Mouse (Mus musculus): ENCODE measurements at regions not wholly inside any gene's neighbourhood (a gene's known extent, or its start where the extent isn't known, plus 50 kb on each side); places are given as distances from the start of the nearest gene placed in this dataset.

GRCm38 (mm10) chr4:54162308-54162707, 336.5 kb downstream of the Tmem38b start:
- DNase-seq (ENCODE audit: low spot score) = no peak

DNA sequence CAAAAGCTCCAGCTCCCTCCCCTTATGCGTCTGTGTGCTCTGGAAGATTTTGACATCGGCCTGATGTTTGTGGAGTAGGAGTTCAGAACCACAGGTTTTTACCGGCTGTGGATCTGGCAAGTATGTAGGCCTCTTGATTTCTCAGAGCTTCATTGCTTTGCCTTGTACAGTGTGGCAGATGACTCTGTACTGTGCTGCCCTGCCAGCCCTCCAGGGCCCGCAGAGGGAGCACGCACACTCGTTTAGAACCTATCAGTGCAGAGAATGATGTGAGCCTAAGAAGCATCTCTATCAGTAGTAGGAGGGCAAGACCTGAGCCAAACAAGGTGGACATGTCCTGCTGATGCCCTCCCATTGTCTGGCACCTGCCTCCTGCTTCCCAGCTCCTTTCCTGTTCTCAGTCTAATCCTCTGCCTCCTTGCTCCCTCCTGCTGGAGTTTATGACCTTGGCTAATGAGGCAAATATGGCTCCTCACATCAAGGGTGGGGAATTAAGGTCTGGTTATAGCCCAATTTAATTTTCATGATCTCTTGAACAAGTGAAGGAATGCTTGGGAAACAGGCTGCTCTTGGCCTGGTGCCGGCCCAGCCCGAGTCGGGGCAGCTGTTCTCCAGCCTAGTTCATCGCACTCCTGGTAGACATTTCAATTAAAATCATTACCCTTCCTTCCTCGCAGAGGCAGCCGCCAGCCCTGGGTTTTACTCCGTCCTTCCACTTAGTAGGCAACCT, 344.5 kb downstream of the Tmem38b start:
- no peak for DNase-seq (ENCODE audit: low spot score)

DNA sequence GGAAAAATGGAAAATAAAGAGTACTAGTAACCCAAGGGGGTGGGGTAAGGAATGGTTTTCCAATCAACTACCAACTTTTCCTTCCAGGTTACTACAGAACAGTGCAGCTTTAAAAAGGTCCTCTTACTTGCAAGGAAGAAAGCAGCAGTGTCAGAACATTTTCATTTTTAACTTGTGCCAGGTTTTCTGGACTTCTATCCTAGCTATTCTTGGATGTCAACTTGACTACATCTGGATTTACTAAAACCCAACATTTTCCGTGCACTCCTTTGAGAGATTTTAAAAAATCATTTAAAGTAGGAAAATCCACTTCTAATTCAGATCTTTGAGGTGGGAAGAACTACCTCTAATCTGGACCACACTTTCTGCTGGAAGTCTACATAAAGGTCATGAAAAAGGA, 358.4 kb downstream of the Tmem38b start:
- DNase-seq (ENCODE audit: low spot score) = no peak

- no peak for DNase-seq (ENCODE audit: low spot score)
Measured at GRCm38 (mm10) chr4:54195734-54196133, 369.9 kb downstream of the Tmem38b start.

DNA sequence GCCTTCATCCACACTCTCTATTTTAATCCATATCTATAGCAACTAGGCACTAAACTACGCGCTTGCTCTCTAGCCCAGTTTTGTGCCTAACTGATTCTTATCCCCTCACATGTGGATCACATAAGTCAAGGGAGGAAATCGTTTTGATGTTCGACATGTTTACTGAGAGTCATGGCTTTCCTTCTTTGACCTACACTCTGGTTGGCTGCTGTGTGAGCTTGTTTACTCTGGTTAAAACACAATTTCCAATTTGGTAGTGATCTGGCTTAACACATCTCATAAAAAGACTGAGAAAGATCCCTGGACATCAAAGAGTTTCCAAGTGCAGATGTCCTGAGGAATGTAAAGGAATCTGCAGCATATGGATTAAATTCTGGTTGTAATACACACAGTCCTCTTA, 376.6 kb downstream of the Tmem38b start:
- no peak for DNase-seq (ENCODE audit: low spot score)

GRCm38 (mm10) chr4:54224572-54224971, 398.7 kb downstream of the Tmem38b start:
- DNase-seq (ENCODE audit: low spot score) = no peak

Data from MN1 (cell line).